In the genomic region with DNA sequence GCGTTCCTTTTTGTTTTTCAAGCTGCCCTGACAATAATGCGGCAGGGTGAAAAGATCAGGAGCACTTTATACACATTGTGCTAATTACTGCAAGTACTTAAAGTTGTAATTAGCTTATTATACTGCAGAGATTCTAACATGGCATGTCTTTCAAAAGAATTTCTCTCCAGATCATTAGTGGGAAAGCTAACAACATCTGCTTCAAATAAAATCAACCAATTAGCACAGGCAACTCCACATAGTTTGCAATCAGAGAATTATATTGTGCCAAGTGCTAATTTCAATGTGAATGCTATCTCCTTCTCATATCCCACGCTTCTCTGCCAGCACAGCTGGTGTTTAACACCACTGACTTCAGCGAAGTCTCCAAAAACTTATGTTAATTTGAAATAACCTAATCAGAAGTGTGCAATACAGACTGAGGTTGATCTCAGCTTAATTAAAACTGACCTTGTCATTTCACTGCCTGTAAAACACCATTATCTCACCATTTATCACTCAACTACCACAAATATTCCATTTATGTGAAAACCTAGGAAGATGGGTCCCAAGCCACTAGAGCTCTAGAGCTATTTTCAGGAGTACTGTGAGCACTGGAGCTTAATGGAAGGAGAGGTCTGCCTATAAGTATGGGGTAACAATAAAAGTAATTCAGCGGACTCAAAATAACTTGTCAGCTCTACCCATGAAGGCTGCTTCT, we compare ENCODE assay signal across 20 mouse cellular contexts.
DNase-seq lines count a peak whose midpoint lies in the region; ATAC-seq lines count a peak whose summit lies in the region.
"Had no signal": no experiment of that assay in that cellular context is flagged by ENCODE, and none has a peak within 500 bp of the region (broad histone marks: within the 10 kb centered on the region; RNA-seq: fewer than 3 reads in every experiment).

No protein-coding gene starts in this region.

- 62% methylated on average over 5 of the region's 5 CpGs for WGBS in hindbrain, embryonic 15.5 days
- 81% methylated on average over 5 of the region's 5 CpGs for WGBS in hindbrain, embryonic 12.5 days
- WGBS in forebrain, embryonic 16.5 days = 32% methylated on average over 5 of the region's 5 CpGs
- 80% methylated on average over 5 of the region's 5 CpGs for WGBS in intestine, embryonic 15.5 days

- intact Hi-C loops in gastrocnemius, postnatal 14 days (cut with DNase I; ENCODE audit: low total_unique reads) = no loop called here
- intact Hi-C loops in heart, postnatal 25 days (cut with DNase I) = no loop called here

- no peaks in the 10 kb centered on the region for H3K36me3 ChIP-seq in hindbrain, embryonic 15.5 days
- H3K36me3 ChIP-seq in hindbrain, embryonic 12.5 days = no peaks in the 10 kb centered on the region
- no peaks in the 10 kb centered on the region for H3K36me3 ChIP-seq in forebrain, embryonic 16.5 days (ENCODE audit: control insufficient read depth, insufficient read depth)
- no peaks in the 10 kb centered on the region for H3K36me3 ChIP-seq in intestine, embryonic 15.5 days
- H3K36me3 ChIP-seq: neural tube, embryonic 12.5 days had no signal

- no peaks in the 10 kb centered on the region for H3K9me3 ChIP-seq in hindbrain, embryonic 15.5 days
- no peaks in the 10 kb centered on the region for H3K9me3 ChIP-seq in hindbrain, embryonic 12.5 days (replicated peaks)
- H3K9me3 ChIP-seq in forebrain, embryonic 16.5 days (ENCODE audit: control insufficient read depth, low read length) = no peaks in the 10 kb centered on the region
- no peaks in the 10 kb centered on the region for H3K9me3 ChIP-seq in intestine, embryonic 15.5 days
- H3K9me3 ChIP-seq: neural tube, embryonic 12.5 days had no signal

- no peak overlapping the region for H3K4me3 ChIP-seq in hindbrain, embryonic 15.5 days
- no peak overlapping the region for H3K4me3 ChIP-seq in hindbrain, embryonic 12.5 days
- H3K4me3 ChIP-seq in forebrain, embryonic 16.5 days (replicated peaks; ENCODE audit: low read length) = no peak overlapping the region
- H3K4me3 ChIP-seq in intestine, embryonic 15.5 days (replicated peaks) = no peak overlapping the region
- H3K4me3 ChIP-seq: erythroblast, embryonic 14.5 days; neural tube, embryonic 12.5 days had no signal

- H3K27me3 ChIP-seq in hindbrain, embryonic 15.5 days = no peaks in the 10 kb centered on the region
- H3K27me3 ChIP-seq in hindbrain, embryonic 12.5 days = no peaks in the 10 kb centered on the region
- H3K27me3 ChIP-seq in forebrain, embryonic 16.5 days (replicated peaks; ENCODE audit: control insufficient read depth, insufficient read depth, low read length) = no peaks in the 10 kb centered on the region
- H3K27me3 ChIP-seq in intestine, embryonic 15.5 days (replicated peaks) = no peaks in the 10 kb centered on the region
- H3K27me3 ChIP-seq: neural tube, embryonic 12.5 days had no signal

- peak; percentile 1 for DNase-seq in right cerebral cortex, adult 18-20 months
- DNase-seq in right cerebral cortex, postnatal 25 days = no peak
- no peak for DNase-seq in gastrocnemius, postnatal 14 days
- no peak for DNase-seq in heart, postnatal 25 days (ENCODE audit: low spot score)
- DNase-seq: adrenal gland, postnatal 36 days; B cell, adult 2 months; cerebellum, adult 8-10 months; gastrocnemius, postnatal 25 days; kidney, adult 8-10 months; kidney, postnatal 25 days; lung, adult 18-20 months; right cerebral cortex, postnatal 4 days had no signal

- H3K9ac ChIP-seq in hindbrain, embryonic 15.5 days = no peak overlapping the region
- H3K9ac ChIP-seq in hindbrain, embryonic 12.5 days = no peak overlapping the region
- H3K9ac ChIP-seq in forebrain, embryonic 16.5 days (replicated peaks; ENCODE audit: low read depth, low read length) = no peak overlapping the region
- H3K9ac ChIP-seq in intestine, embryonic 15.5 days = no peak overlapping the region
- H3K9ac ChIP-seq: neural tube, embryonic 12.5 days had no signal

- no peak overlapping the region for H3K4me2 ChIP-seq in hindbrain, embryonic 15.5 days
- no peak overlapping the region for H3K4me2 ChIP-seq in hindbrain, embryonic 12.5 days (replicated peaks)
- H3K4me2 ChIP-seq in forebrain, embryonic 16.5 days (ENCODE audit: low read length) = no peak overlapping the region
- no peak overlapping the region for H3K4me2 ChIP-seq in intestine, embryonic 15.5 days (replicated peaks)
- H3K4me2 ChIP-seq: liver, embryonic 11.5 days; neural tube, embryonic 12.5 days had no signal

- no peak overlapping the region for H3K27ac ChIP-seq in hindbrain, embryonic 15.5 days (replicated peaks)
- no peak overlapping the region for H3K27ac ChIP-seq in hindbrain, embryonic 12.5 days
- no peak overlapping the region for H3K27ac ChIP-seq in forebrain, embryonic 16.5 days (ENCODE audit: low read length)
- H3K27ac ChIP-seq in intestine, embryonic 15.5 days = no peak overlapping the region
- H3K27ac ChIP-seq: neural tube, embryonic 12.5 days; stomach, postnatal 0 days had no signal

- ATAC-seq in hindbrain, embryonic 15.5 days (ENCODE audit: low FRiP score, low read depth) = peak; percentile 38; the same call in 1 of the 2 replicates
- ATAC-seq in hindbrain, embryonic 12.5 days (ENCODE audit: low FRiP score) = no peak
- ATAC-seq in forebrain, embryonic 16.5 days = peak; percentile 97
- no peak for ATAC-seq in intestine, embryonic 15.5 days

- no peaks in the 10 kb centered on the region for H3K4me1 ChIP-seq in hindbrain, embryonic 15.5 days (replicated peaks)
- no peaks in the 10 kb centered on the region for H3K4me1 ChIP-seq in hindbrain, embryonic 12.5 days
- no peaks in the 10 kb centered on the region for H3K4me1 ChIP-seq in forebrain, embryonic 16.5 days (replicated peaks; ENCODE audit: control insufficient read depth, insufficient read depth, low read length)
- H3K4me1 ChIP-seq in intestine, embryonic 15.5 days (replicated peaks) = no peaks in the 10 kb centered on the region
- H3K4me1 ChIP-seq: neural tube, embryonic 12.5 days had no signal

Comparison
In these comparisons a context has a peak if more than half of its experiments do, and no peak if none do; other contexts are left out.
1. ATAC-seq: peak in hindbrain, embryonic 15.5 days (single experiment) and forebrain, embryonic 16.5 days (single experiment); none in hindbrain, embryonic 12.5 days (single experiment) and intestine, embryonic 15.5 days (single experiment).